Mouse (Mus musculus) embryonic stem cell, embryonic (primary cell): ENCODE measurements around the gene Atp6v1g3.

Experiments
- CTCF ChIA-PET, 4 experiments: fragments of 300-600 bp in 2 of 4; fragments of 350-600 bp in 2 of 4; sonication (Branson Sonifier 250); formaldehyde crosslinking; loops; one replicate each; lab custom pipeline; 2022; ENCODE audit warnings: inconsistent platforms in 2 of 4; lab: Charles Lee
- POLR2A ChIA-PET, 4 experiments: fragments of 300-600 bp in 2 of 4; fragments of 350-600 bp in 2 of 4; sonication (Branson Sonifier 250); formaldehyde crosslinking; loops; one replicate each; lab custom pipeline; 2022; ENCODE audit warnings: antibody characterized with exemption in 4 of 4, inconsistent platforms in 1 of 4; lab: Charles Lee

Atp6v1g3 gene

GRCm38 (mm10) chr1:138273438-138273837 lies at the start of gene Atp6v1g3:
TSS of gene Atp6v1g3 (plus strand) at chr1:138273738.
- ChIA-PET POLR2A (no interaction called here), CTCF (no interaction called here)

GRCm38 (mm10) chr1:138233051-138233450 lies 40.5 kb upstream of the Atp6v1g3 start:
- CTCF ChIA-PET: no interaction called here
- POLR2A ChIA-PET: no interaction called here

GRCm38 (mm10) chr1:138237252-138237651 lies 36.3 kb upstream of the Atp6v1g3 start:
- ChIA-PET CTCF (no interaction called here), POLR2A (no interaction called here)

GRCm38 (mm10) chr1:138243947-138244346 lies 29.6 kb upstream of the Atp6v1g3 start:
- ChIA-PET CTCF (interaction anchor here in 2 of 4 experiments (0.6 kb wide), 2 partner anchors 106 to 570 kb away, joined by 3 read pairs; no protein-coding TSS in a partner anchor), POLR2A (interaction anchor here in 3 of 4 experiments (0.5 to 0.7 kb wide), 3 partner anchors 10 to 115 kb away, joined by 4 read pairs; no protein-coding TSS in a partner anchor)

GRCm38 (mm10) chr1:138244485-138244884 lies 29.1 kb upstream of the Atp6v1g3 start:
- POLR2A ChIA-PET: interaction anchor here in 2 of 4 experiments (0.5 to 0.6 kb wide), 2 partner anchors 18 to 41 kb away, joined by 3 to 4 read pairs; no protein-coding TSS in a partner anchor
- CTCF ChIA-PET: no interaction called here

GRCm38 (mm10) chr1:138245103-138245502 lies 28.4 kb upstream of the Atp6v1g3 start:
- ChIA-PET POLR2A (no interaction called here), CTCF (no interaction called here)

GRCm38 (mm10) chr1:138245533-138245932 lies 28.0 kb upstream of the Atp6v1g3 start:
- ChIA-PET CTCF (no interaction called here), POLR2A (no interaction called here)

GRCm38 (mm10) chr1:138246438-138247164 lies 26.9 kb upstream of the Atp6v1g3 start:
- POLR2A ChIA-PET: no interaction called here
- CTCF ChIA-PET: no interaction called here

GRCm38 (mm10) chr1:138247699-138248483 lies 25.6 kb upstream of the Atp6v1g3 start:
- CTCF ChIA-PET: no interaction called here
- POLR2A ChIA-PET: interaction anchor here in 1 of 4 experiments (0.6 kb wide), 1 partner anchor 44 kb away, joined by 3 read pairs; no protein-coding TSS in a partner anchor

GRCm38 (mm10) chr1:138248770-138249169 lies 24.8 kb upstream of the Atp6v1g3 start:
- POLR2A ChIA-PET: no interaction called here
- CTCF ChIA-PET: no interaction called here

GRCm38 (mm10) chr1:138250951-138251350 lies 22.6 kb upstream of the Atp6v1g3 start:
- POLR2A ChIA-PET: no interaction called here

GRCm38 (mm10) chr1:138256172-138256789 lies 17.3 kb upstream of the Atp6v1g3 start:
- POLR2A ChIA-PET: no interaction called here

More at GRCm38 (mm10) chr1:138250951-138251350, 22.6 kb upstream of the Atp6v1g3 start:
- CTCF ChIA-PET: interaction anchor here in 1 of 4 experiments (0.7 kb wide), 1 partner anchor 298 kb away, joined by 4 read pairs; no protein-coding TSS in a partner anchor

GRCm38 (mm10) chr1:138258758-138259157 lies 14.8 kb upstream of the Atp6v1g3 start:
- ChIA-PET POLR2A (no interaction called here), CTCF (no interaction called here)

More at GRCm38 (mm10) chr1:138256172-138256789, 17.3 kb upstream of the Atp6v1g3 start:
- CTCF ChIA-PET: no interaction called here

- CTCF ChIA-PET: no interaction called here
- POLR2A ChIA-PET: no interaction called here
Measured at GRCm38 (mm10) chr1:138261520-138261919, 12.0 kb upstream of the Atp6v1g3 start.

GRCm38 (mm10) chr1:138262408-138262807 lies 11.1 kb upstream of the Atp6v1g3 start:
- POLR2A ChIA-PET: interaction anchor here in 1 of 4 experiments (0.8 kb wide), 1 partner anchor 18 kb away, joined by 4 read pairs; no protein-coding TSS in a partner anchor
- CTCF ChIA-PET: no interaction called here

GRCm38 (mm10) chr1:138267465-138268055 lies 6.0 kb upstream of the Atp6v1g3 start:
- POLR2A ChIA-PET: no interaction called here
- CTCF ChIA-PET: no interaction called here

GRCm38 (mm10) chr1:138274930-138275329 lies 1.4 kb downstream of the Atp6v1g3 start:
- CTCF ChIA-PET: no interaction called here
- POLR2A ChIA-PET: no interaction called here

GRCm38 (mm10) chr1:138275859-138276258 lies 2.3 kb downstream of the Atp6v1g3 start:
- CTCF ChIA-PET: no interaction called here

GRCm38 (mm10) chr1:138281139-138281538 lies 7.6 kb downstream of the Atp6v1g3 start:
- POLR2A ChIA-PET: no interaction called here
- CTCF ChIA-PET: no interaction called here

More at GRCm38 (mm10) chr1:138275859-138276258, 2.3 kb downstream of the Atp6v1g3 start:
- POLR2A ChIA-PET: interaction anchor here in 1 of 4 experiments (0.7 kb wide), 1 partner anchor 662 kb away, joined by 4 read pairs; no protein-coding TSS in a partner anchor
